Mouse (Mus musculus) ovary, adult 10 weeks (tissue): ENCODE data around the gene Akap1. TPM values are rescaled to one million over a fixed set of nuclear protein-coding genes. Genes with fewer than 3 reads are reported as not detected.

Source experiments
- polyA plus RNA-seq: library from polyadenylated mRNA; stranded (reverse); fragments of 350-450 nt; fragmentation: Illumina TruSeq; extraction: RNeasy Lipid Tissue Mini Kit (QIAGEN cat#74804); gene quantifications from one replicate; pipeline ENCODE4 v1.2.3, GENCODE M21; 2014

The Akap1 gene
- 23.0 TPM for polyA plus RNA-seq

GRCm38 (mm10) chr11:88864458-88865197, at the start of gene Akap1:
Gene Akap1, minus strand, starts transcription at chr11:88864586.

Other genes with a start within 250 kb of the Akap1 start
- 205 TPM for gene Msi2, start 146.1 kb downstream of the Akap1 start, polyA plus RNA-seq
- gene Scpep1, start 90.9 kb upstream of the Akap1 start, polyA plus RNA-seq, result 140 TPM
- 112 TPM for gene Elobl, start 102.3 kb upstream of the Akap1 start, polyA plus RNA-seq
- gene Coil, start 105.7 kb upstream of the Akap1 start, polyA plus RNA-seq, result 9.8 TPM
- gene Trim25, start 134.8 kb upstream of the Akap1 start, polyA plus RNA-seq, result 36.9 TPM
- 14.5 TPM for gene Dgke, start 202.3 kb upstream of the Akap1 start, polyA plus RNA-seq
- gene Gm525, start 209.3 kb upstream of the Akap1 start, polyA plus RNA-seq, result not detected